Mouse (Mus musculus): Measurements from ENCODE around the gene Col1a2. TPM values are rescaled to one million over a fixed set of nuclear protein-coding genes. Genes with fewer than 3 reads are reported as not detected.

Col1a2 gene
- 54.7 and 72.3 TPM in 2 replicates for polyA plus RNA-seq (2015; fragmentation: Nextera tagmentation; extraction: Ambion mirVana)

DNA sequence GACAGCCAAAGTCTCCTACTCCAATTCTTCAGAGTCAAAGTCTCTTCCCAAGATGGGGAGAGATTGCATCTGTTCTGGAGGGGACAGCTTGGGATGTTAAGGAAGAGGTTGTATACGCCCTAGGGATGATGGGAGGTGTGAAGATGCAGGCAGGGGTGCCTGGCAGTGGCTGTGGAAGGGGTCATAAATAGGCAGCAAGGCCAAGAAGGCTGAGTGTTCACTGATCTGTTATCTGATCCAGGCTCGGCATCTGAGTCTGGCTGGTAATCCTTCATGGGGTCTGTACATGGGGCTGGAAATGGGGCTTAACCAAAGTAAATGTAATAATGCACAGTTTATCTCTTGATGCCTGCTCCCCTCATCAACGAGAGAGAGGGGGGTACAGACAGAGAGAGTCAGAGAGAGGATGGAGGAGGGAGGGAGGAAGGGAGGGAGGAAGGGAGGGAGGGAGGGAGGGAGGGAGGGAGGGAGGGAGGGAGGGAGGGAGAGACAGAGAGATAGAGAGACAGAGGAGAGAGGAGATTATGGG, at the start of gene Col1a2:
Col1a2 (plus strand) TSS at position 212 of the 529 bp plus-strand sequence.
- H3K36me3 ChIP-seq, result no peaks in the 10 kb centered on the region
- H3K4me1 ChIP-seq (replicated peaks), result peaks cover 8% of the 10 kb centered on the region
- no peak within 1 kb of the TSS; the same call in 1 of the 2 replicates for H3K9ac ChIP-seq (replicated peaks)
- peak within 1 kb of the TSS; percentile 62 for H3K4me2 ChIP-seq (replicated peaks)
- H3K27ac ChIP-seq, result no peak within 1 kb of the TSS
- 15% methylated on average over 3 of the region's 3 CpGs for WGBS
- H3K4me3 ChIP-seq (replicated peaks), result peak within 1 kb of the TSS; percentile 38
- no peaks in the 10 kb centered on the region for H3K9me3 ChIP-seq
- peak; percentile 56; the same call in 1 of the 2 replicates for ATAC-seq
- peaks cover 12% of the 10 kb centered on the region; the same call in 1 of the 2 replicates for H3K27me3 ChIP-seq

DNA sequence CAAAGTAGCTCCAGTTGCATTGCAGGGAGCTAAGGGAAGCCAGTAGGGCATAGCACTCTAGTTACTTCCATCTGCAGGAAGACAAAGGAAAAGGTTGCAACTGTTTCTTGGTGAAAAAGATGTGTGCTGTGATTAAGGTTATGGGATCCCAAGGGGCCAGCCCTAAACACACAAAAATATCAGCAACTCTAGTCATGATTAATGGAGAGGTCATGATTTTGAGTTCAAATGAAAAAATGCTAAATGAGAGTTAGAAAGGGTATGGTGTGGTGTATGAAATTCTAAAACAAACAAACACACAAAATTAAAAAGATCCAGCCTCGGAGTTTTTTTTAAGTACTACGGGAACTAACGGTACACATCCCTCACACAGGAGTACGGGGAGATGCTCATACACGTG, 49.1 kb upstream of the Col1a2 start:
- no peak overlapping the region for H3K9ac ChIP-seq (replicated peaks)
- no peaks in the 10 kb centered on the region for H3K36me3 ChIP-seq
- no peaks in the 10 kb centered on the region for H3K27me3 ChIP-seq
- no peak for ATAC-seq
- WGBS, result 38% methylated on average over 5 of the region's 5 CpGs
- peaks cover 7% of the 10 kb centered on the region; the same call in 1 of the 2 replicates for H3K4me1 ChIP-seq (replicated peaks)
- H3K9me3 ChIP-seq, result no peaks in the 10 kb centered on the region
- no peak overlapping the region for H3K27ac ChIP-seq
- no peak overlapping the region for H3K4me3 ChIP-seq (replicated peaks)
- H3K4me2 ChIP-seq (replicated peaks), result no peak overlapping the region

DNA sequence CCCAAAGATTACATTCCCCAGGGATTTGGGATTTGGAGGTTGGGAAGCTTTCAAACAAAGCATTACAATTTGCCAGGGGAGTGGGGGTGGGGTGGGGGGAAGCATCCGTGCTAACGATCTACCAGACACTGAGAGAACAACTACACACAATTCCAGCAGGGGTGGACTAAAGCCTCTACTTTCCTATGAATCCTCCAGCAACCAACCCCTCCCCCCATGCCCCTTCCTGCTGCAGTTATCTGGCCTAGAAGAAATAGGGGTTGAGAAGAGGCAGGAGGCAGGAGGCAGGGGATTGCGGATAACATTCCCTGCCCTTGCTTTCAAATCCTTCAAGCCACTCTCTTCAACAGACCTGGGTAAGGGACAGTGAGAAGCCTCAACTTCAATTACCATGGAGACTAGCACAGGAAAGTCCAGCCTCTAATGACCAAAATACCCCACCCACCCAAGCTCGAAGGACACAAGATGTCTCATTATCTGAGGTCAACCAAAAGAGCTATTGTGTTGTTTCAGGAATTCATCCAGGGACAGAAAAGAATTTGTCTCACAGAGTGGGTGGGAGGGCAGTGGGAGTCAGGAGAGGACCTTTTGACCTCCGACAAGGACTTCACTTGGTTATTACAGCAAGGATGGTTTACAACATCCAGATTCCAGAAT, 48.5 kb upstream of the Col1a2 start:
- ATAC-seq, result peak; percentile 27; the same call in 1 of the 2 replicates
- Histone ChIP-seq H3K36me3 (no peaks in the 10 kb centered on the region), H3K4me1 (replicated peaks) (peaks cover 7% of the 10 kb centered on the region; the same call in 1 of the 2 replicates), H3K9me3 (no peaks in the 10 kb centered on the region), H3K4me2 (replicated peaks) (no peak overlapping the region), H3K27me3 (no peaks in the 10 kb centered on the region), H3K4me3 (replicated peaks) (no peak overlapping the region), H3K9ac (replicated peaks) (no peak overlapping the region), H3K27ac (no peak overlapping the region)
- WGBS, result 21% methylated on average over 5 of the region's 5 CpGs

- Histone ChIP-seq H3K9me3 (no peaks in the 10 kb centered on the region), H3K27ac (no peak overlapping the region), H3K9ac (replicated peaks) (no peak overlapping the region), H3K27me3 (no peaks in the 10 kb centered on the region), H3K4me3 (replicated peaks) (no peak overlapping the region), H3K36me3 (no peaks in the 10 kb centered on the region), H3K4me2 (replicated peaks) (no peak overlapping the region), H3K4me1 (replicated peaks) (peaks cover 7% of the 10 kb centered on the region; the same call in 1 of the 2 replicates)
- 71% methylated on average over 12 of the region's 12 CpGs for WGBS
- ATAC-seq, result no peak
Measured at GRCm38 (mm10) chr6:4456691-4457447, 47.7 kb upstream of the Col1a2 start.

DNA sequence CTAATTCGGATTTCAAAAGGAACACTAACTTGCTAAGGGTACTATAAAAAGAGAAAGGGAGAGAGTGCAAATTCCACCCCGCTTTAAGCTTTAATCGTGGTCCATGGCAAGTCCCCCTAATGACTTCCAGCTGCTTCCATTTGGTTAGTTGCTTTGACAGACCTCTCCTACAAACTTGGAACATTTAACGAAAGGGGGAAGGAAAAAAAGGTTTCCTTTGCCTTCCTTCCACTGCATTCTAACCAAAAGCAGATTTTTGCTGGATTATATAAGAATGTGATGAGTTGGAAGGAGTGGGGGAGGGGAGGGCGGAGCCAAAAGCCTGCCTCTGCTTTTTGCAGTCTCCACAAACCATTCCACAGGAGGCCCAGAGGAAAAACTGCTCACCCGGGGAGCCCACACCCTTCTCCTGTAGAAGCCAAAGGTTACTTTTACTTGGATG, 47.0 kb upstream of the Col1a2 start:
- no peaks in the 10 kb centered on the region for H3K27me3 ChIP-seq
- no peak overlapping the region for H3K4me2 ChIP-seq (replicated peaks)
- H3K27ac ChIP-seq, result no peak overlapping the region
- 37% methylated on average over 6 of the region's 6 CpGs for WGBS
- H3K36me3 ChIP-seq, result no peaks in the 10 kb centered on the region
- H3K9me3 ChIP-seq, result no peaks in the 10 kb centered on the region
- no peak for ATAC-seq
- H3K9ac ChIP-seq (replicated peaks), result no peak overlapping the region
- H3K4me1 ChIP-seq (replicated peaks), result peaks cover 7% of the 10 kb centered on the region; the same call in 1 of the 2 replicates
- H3K4me3 ChIP-seq (replicated peaks), result no peak overlapping the region

DNA sequence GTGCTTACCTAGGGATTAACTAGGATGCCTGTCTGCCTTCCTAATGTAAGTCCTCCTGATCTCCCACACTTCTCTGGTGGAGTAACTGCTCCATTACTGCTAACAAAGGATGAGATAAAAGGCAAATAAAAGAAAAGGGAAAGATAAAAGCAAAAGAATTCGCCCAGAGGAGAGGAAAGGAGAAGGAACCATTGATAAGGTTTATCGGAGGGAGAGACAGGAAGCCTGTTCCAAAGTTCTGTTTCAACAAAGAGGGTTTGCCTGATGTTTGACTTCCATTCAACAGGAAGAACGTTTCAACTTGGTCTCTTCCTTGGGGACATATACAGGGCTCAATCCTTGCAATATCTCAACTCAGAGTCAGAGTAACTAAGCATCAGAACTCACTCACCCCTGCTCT, 39.3 kb upstream of the Col1a2 start:
- no peak overlapping the region for H3K9ac ChIP-seq (replicated peaks)
- 31% methylated on average over 3 of the region's 3 CpGs for WGBS
- H3K4me2 ChIP-seq (replicated peaks), result no peak overlapping the region
- no peaks in the 10 kb centered on the region for H3K4me1 ChIP-seq (replicated peaks)
- no peaks in the 10 kb centered on the region for H3K27me3 ChIP-seq
- H3K9me3 ChIP-seq, result no peaks in the 10 kb centered on the region
- H3K36me3 ChIP-seq, result no peaks in the 10 kb centered on the region
- no peak overlapping the region for H3K4me3 ChIP-seq (replicated peaks)
- H3K27ac ChIP-seq, result no peak overlapping the region
- ATAC-seq, result no peak

GRCm38 (mm10) chr6:4483577-4483936, 21.1 kb upstream of the Col1a2 start:
- WGBS, result 37% methylated on average over 4 of the region's 4 CpGs
- no peak overlapping the region for H3K9ac ChIP-seq (replicated peaks)
- H3K4me2 ChIP-seq (replicated peaks), result no peak overlapping the region
- H3K27ac ChIP-seq, result no peak overlapping the region
- H3K9me3 ChIP-seq, result no peaks in the 10 kb centered on the region
- ATAC-seq, result no peak
- H3K4me1 ChIP-seq (replicated peaks), result no peaks in the 10 kb centered on the region
- no peaks in the 10 kb centered on the region for H3K36me3 ChIP-seq
- no peak overlapping the region for H3K4me3 ChIP-seq (replicated peaks)
- H3K27me3 ChIP-seq, result no peaks in the 10 kb centered on the region

DNA sequence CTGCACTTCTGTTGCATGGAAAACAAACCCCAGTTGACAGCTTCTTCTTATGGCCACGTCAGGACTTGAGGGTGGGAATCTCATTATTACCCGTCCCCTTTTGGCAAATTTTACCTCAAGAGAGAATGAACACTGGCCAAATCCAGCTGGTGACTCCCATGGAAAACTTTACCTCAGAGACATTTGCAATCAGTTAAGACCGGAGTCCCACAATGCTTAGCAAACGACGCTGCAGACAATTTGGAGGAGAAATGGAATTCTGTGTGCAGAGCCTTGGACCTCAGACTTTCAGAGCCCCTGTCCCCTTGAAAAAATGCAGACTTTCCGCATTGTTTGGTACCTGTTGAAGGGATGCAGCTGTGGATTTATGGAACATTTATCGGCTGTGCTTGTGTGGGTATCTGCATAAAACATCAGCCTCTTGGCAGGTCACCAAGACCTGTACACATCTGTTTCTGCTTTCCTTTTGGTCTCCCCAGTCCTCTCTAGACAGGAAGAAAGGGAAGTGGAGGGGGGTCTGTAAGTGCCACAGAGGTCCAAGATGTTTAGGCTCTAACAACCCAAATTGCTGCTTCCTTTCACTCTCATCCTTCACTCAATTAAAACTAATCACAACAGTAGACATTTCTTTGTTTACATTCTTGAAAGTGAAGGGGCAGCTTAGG, 20.5 kb upstream of the Col1a2 start:
- no peak overlapping the region for H3K4me3 ChIP-seq (replicated peaks)
- H3K4me1 ChIP-seq (replicated peaks), result no peaks in the 10 kb centered on the region
- WGBS, result 67% methylated on average over 7 of the region's 7 CpGs
- no peak overlapping the region for H3K27ac ChIP-seq
- H3K9me3 ChIP-seq, result no peaks in the 10 kb centered on the region
- H3K4me2 ChIP-seq (replicated peaks), result no peak overlapping the region
- no peaks in the 10 kb centered on the region for H3K27me3 ChIP-seq
- H3K9ac ChIP-seq (replicated peaks), result no peak overlapping the region
- no peaks in the 10 kb centered on the region for H3K36me3 ChIP-seq
- no peak for ATAC-seq

GRCm38 (mm10) chr6:4488349-4488748, 16.3 kb upstream of the Col1a2 start:
- 12% methylated on average over 1 of the region's 1 CpGs for WGBS
- no peaks in the 10 kb centered on the region for H3K27me3 ChIP-seq
- no peak overlapping the region for H3K9ac ChIP-seq (replicated peaks)
- no peak overlapping the region for H3K27ac ChIP-seq
- 0 out of 2 replicates have a peak, but pooled peaks cover 3% of the 10 kb centered on the region for H3K4me1 ChIP-seq (replicated peaks)
- H3K4me3 ChIP-seq (replicated peaks), result no peak overlapping the region
- ATAC-seq, result no peak
- no peaks in the 10 kb centered on the region for H3K36me3 ChIP-seq
- H3K9me3 ChIP-seq, result no peaks in the 10 kb centered on the region
- no peak overlapping the region for H3K4me2 ChIP-seq (replicated peaks)

- 67% methylated on average over 1 of the region's 1 CpGs for whole genome bisulfite sequencing
- no peaks in the 10 kb centered on the region for H3K27me3 ChIP-seq
- no peak overlapping the region for H3K4me2 ChIP-seq (replicated peaks)
- H3K27ac ChIP-seq, result no peak overlapping the region
- 0 out of 2 replicates have a peak, but pooled peaks cover 3% of the 10 kb centered on the region for H3K4me1 ChIP-seq (replicated peaks)
- no peak overlapping the region for H3K4me3 ChIP-seq (replicated peaks)
- no peak for ATAC-seq
- no peaks in the 10 kb centered on the region for H3K36me3 ChIP-seq
- H3K9me3 ChIP-seq, result no peaks in the 10 kb centered on the region
- no peak overlapping the region for H3K9ac ChIP-seq (replicated peaks)
Measured at GRCm38 (mm10) chr6:4488966-4489365, 15.6 kb upstream of the Col1a2 start.

- Histone ChIP-seq H3K9me3 (no peaks in the 10 kb centered on the region), H3K27me3 (no peaks in the 10 kb centered on the region), H3K4me1 (replicated peaks) (0 out of 2 replicates have a peak, but pooled peaks cover 3% of the 10 kb centered on the region), H3K27ac (no peak overlapping the region), H3K4me3 (replicated peaks) (no peak overlapping the region), H3K4me2 (replicated peaks) (no peak overlapping the region), H3K36me3 (no peaks in the 10 kb centered on the region), H3K9ac (replicated peaks) (no peak overlapping the region)
- WGBS, result 52% methylated on average over 6 of the region's 6 CpGs
- ATAC-seq, result no peak
Measured at GRCm38 (mm10) chr6:4489366-4490245, 15.0 kb upstream of the Col1a2 start.
